Mouse (Mus musculus): ENCODE measurements at regions not wholly inside any gene's neighbourhood (a gene's known extent, or its start where the extent isn't known, plus 50 kb on each side); places are given as distances from the start of the nearest gene placed in this dataset.
"Not testable (repeated sequence)": the region's sequence is repeated elsewhere in the genome, so short reads cannot be mapped to it uniquely, and the experiment has no call there.

DNA sequence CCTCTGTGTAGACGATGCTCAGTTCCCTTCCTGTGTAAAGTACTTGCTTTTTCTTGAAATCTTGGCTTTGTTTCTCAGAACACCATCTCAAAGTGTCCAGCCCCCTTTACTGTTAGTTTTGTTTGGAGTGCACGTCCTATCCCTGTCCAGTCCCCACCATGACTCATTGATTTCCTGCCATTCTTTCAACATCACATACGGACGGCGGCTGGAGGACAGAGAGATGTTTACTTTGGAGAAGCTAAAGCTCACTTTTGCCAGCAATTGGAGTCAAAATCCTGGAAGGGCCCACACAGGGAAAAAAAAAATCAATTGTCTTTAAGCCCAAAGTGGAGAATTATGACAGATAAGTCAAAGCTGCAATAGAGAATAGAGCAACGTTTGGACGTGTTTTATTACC is 51.8 kb downstream of the Gm5426 start:
- DNase-seq (ENCODE audit: low spot score in 2 of 2): peak; percentile 84 to 89

DNA sequence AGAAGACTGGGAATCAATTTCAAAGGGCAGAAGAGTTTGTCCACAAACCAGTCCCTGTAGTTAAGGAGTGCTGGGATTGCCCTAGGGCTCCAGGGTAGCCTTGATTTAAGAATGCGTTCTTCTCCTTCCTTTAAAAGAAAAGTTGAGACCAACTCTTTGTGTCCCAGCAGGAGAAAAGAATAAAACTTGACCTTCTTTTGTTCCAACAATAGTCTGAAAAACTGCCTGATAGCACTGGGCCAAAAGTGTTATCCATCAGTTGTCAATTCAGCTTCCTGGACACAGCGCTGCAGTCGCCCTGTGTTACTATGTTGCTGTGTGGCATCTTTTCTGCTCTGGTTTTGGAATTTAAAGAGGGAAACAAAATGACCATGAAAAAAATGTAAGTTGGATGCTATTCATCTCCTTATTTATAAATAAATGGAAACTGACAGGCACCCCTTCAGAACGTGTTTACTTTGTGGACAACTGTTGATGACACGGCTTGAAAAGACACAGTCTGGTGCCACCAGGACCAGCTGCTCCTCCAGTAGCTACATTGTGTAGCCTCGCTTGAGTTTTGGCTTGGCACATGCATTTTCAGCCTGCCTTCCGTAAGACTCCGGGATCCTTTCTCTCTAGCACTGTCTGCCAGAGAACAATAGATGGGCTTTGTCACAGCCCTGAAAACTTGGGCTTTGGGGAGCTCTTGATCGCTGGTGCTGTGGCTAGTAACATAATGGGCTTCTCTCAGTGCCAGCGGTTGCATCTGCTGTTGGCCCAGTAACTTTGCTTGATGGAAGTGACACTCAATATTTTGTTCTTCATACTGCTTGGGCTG is 54.0 kb downstream of the Gm5426 start:
- DNase-seq (ENCODE audit: low spot score in 2 of 2): no peak

DNA sequence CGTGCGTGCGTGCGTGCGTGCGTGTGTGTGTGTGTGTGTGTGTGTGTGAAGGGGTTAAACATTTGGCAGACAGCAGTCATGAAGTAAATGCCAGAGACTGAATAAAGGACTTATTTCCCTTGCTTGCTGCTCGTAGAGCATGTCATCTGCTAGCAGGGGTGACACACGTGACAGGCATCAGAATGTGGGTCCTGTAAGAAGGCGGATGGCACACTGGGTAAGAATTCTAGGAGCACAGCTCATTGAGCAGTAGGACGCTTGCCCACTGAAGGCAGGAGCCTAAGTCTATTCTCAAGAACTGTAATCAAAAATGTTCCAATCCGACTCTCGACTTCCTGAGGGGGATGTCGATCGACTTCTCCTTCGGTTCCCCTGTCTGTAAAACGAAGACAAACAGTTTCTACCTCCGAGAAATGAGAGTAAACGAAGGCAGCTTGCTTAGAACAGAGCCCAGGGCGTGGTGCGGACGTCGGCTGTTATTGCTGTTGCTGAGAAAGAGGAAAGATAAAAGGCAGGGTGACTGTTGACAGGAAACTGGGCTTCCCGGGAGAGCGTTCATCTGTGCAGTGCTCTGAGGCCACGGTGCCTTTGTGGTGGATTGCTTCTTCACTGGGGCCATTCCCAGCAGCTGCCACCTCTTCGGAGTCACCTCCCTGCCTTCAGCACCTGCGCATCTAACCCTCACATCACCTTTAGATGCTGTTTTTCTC is 64.7 kb downstream of the Gm5426 start:
- no peak for DNase-seq (ENCODE audit: low spot score in 2 of 2)

DNA sequence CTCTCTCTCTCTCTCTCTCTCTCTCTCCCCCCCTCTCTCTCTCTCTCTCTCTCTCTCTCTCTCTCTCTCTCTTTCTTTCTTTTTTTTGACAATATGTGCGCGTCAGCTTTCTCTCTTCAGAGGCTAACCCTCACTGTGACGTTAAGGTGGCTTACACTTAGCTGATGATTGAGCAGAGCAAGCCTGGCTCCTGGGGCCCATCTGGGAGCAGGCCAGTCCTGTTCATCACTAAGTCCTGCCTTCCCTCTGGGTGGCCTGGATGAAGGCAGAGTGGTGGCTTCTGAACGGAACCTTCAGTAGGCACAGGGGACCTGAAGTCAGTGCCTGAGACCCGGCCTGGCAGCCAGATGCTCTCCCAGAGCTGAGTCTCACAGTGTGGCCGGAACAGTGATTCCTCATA is 65.5 kb downstream of the Gm5426 start:
- no peak for DNase-seq (ENCODE audit: low spot score in 2 of 2)

GRCm38 (mm10) chr10:96202871-96203270 is 66.5 kb downstream of the Gm5426 start:
- no peak for DNase-seq (ENCODE audit: low spot score in 2 of 2)

DNA sequence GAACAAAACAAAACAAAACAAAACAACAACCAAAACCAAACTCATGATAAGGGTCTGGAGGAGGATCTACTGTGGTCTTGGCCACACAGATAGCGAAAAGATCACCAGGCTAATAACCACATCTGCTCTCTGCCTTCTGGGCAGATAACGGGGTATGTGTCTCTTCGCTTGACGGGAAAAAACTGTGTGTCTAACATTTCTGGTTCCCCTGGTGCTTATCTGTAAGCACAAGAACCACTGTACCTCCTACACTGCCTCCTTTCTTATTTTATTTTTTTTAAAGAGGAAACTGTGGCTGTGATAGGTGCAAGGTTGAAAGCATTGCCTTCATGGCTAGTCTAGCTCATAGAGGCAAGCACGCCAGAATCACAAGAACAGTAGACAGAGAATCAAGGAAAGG is 67.8 kb downstream of the Gm5426 start:
- no peak for DNase-seq (ENCODE audit: low spot score in 2 of 2)

GRCm38 (mm10) chr10:96209171-96209570 is 72.8 kb downstream of the Gm5426 start:
- DNase-seq (ENCODE audit: low spot score in 2 of 2): no peak

DNA sequence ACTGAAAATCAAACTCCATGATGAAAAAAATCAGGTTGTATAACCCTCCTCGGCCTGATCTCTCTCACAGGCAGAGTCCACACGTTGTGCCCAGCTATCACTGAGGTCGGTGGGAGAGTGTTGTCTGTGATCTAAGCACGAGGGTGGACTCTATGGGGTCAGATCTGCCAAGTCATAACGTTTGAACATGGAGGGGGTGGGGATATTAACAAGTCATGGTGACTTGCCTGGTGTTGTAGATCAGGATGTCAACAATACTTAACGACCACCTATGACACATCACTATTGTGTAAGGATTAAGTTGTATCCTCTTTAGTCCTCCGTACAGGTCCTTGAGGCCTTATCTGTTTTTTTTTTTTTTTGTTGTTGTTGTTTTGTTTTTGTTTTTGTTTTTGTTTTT is 74.8 kb downstream of the Gm5426 start:
- no peak for DNase-seq (ENCODE audit: low spot score in 2 of 2)

DNA sequence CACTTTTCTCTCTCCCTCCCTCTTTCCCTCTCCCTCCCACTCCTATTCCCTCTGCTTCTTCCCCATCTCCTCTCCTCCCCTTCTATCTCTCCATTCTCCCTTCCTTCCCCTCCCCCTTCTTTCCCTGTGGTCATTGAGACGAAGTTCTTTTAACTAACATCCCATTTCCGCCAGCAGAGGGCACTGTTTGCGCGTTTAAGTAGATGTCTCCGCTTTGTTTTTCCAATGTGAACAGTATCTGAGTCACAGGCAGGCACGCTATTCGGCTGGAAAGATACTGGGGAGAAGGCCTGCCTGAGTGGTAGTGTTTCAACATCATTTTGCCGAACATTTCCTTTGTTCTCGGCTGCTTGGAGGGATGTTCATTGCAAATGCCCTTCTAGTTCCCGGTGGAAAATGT is 77.5 kb downstream of the Gm5426 start:
- peak; percentile 84 to 92 for DNase-seq (ENCODE audit: low spot score in 2 of 2)

GRCm38 (mm10) chr10:96214285-96214684 is 77.9 kb downstream of the Gm5426 start:
- no peak for DNase-seq (ENCODE audit: low spot score in 2 of 2)

- no peak for DNase-seq (ENCODE audit: low spot score in 2 of 2)
These were observed 78.5 kb downstream of the Gm5426 start for GRCm38 (mm10) chr10:96214946-96215345.

DNA sequence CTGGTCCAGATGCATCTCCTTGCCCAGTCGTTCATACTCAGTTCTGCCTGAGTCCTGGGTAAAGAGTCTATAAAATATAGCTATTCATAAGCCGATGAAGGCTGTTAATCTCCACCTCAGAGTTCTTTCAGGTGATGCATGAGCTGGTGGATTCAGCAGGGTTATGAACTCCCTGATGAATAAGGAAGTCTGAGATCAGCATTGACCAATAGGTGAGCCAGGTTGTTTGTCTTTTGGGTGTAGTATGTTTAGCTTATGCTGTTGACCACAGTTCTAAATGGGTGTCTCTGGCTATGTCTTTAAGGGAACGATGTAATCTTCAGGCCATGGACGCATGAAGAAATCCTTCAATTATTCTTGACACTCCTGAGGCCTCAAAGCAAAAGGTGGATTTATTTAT is 84.3 kb downstream of the Gm5426 start:
- DNase-seq (ENCODE audit: low spot score in 2 of 2): no peak

DNA sequence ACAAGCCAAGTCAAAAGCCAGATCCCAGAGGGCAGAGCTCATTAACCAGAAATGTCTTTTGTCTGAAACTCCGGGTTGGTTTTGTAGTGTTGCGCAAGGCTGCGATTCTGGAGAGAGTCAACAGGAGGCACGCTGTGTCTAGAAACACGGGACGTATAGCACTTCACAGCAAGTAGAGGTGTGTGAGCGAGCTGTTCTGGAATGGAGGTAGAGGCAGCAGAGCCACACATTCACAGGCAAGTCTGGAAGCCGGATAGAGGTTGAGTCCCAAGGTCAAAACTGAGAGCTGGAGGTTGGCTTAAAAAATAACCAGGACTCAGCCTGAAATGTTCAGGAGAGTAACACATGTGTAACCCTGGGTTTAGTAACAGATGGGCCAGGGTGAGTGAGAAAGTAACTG is 94.0 kb downstream of the Gm5426 start:
- DNase-seq (ENCODE audit: low spot score in 2 of 2): no peak

DNA sequence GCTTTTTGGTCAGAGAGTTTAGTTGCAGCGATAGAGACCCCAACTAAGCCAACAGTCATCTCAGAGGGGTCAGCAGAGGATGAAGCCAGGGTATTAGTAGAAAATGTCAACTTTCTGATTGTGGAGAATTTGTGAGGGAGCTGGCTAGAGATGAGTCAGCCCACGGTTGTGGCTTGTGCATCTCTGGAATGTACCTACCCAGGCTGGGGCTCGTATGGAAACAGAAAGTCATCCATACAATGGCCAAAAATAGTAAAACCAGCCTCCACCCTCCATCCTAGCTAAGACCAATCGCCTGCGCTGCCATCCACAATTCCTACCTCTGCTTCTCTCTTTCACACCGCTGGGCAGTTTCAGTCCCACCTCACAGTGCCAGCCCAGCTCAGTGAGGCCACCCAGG is 94.9 kb downstream of the Gm5426 start:
- DNase-seq (ENCODE audit: low spot score in 2 of 2): no peak

GRCm38 (mm10) chr10:96232889-96233288 is 96.5 kb downstream of the Gm5426 start:
- DNase-seq (ENCODE audit: low spot score in 2 of 2): no peak

DNA sequence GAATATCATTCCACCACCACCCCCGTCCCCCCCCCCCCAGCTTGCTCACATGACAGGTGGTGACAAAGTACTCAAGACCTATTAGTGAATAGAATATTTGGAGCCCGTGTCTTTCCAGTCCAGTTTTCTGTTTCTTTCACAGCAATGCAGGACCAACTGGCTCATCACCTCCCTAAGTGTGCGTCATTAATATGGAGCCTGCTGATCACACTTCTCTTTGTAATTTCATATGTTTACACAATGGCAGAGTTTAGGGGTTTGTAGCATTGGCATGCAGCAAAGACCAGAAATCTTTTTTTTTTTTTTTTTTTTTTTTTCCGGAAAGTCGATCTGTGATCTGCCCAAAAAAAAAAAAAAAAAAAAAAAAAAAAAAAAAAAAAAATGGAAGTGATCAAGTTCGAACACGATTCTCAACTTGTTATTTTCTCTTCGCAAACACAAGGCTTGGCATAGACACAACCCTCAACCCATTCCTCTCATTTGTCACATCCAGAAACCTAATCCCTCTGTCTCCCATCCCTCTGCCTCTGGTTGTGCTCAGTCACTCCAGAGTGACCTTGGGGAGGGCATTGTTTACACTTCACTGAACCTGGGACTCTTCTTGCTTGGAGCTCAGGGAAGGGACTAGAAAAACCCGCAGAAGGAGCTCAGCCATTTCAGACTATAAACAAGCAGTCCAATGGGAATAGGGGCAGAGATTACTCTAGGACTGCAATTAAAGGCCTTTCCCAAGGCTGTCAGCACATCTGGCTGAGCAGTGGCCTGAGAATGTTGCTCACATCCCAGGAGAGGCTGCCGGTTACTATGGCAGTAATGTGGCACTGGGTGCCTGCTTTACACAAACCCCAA is 98.4 kb downstream of the Gm5426 start:
- DNase-seq (ENCODE audit: low spot score in 2 of 2): peak in 1 of 2 experiments; percentile 17

GRCm38 (mm10) chr10:96236031-96236430 is 99.6 kb downstream of the Gm5426 start:
- DNase-seq (ENCODE audit: low spot score in 2 of 2): not testable (repeated sequence)

DNA sequence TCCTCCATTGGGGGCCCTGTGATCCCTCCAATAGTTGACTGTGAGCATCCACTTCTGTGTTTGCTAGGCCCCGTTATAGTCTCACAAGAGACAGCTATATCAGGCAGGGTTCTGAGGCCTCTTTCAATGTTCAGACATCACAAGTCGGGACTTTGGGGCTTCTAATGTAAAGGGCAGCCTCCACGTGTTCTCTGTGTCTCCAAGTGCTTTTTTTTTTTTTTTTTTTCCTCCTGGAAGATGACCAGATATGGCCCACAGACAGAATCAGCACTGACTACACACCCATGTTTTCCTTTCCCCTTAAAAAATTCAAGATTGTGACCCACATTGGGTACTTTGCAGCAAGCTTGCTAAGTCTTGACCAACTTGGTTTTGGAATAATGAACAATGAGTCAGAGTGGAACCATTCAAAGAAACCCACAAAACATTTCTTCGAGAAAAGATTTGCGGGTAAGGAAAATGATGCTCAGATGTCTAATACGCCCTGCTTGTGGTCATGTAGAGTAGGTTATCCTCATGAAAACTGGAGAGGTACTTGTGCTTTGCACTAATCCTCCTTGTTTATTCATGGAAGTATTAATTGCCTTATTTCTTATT is 100.5 kb downstream of the Gm5426 start:
- no peak for DNase-seq (ENCODE audit: low spot score in 2 of 2)

DNA sequence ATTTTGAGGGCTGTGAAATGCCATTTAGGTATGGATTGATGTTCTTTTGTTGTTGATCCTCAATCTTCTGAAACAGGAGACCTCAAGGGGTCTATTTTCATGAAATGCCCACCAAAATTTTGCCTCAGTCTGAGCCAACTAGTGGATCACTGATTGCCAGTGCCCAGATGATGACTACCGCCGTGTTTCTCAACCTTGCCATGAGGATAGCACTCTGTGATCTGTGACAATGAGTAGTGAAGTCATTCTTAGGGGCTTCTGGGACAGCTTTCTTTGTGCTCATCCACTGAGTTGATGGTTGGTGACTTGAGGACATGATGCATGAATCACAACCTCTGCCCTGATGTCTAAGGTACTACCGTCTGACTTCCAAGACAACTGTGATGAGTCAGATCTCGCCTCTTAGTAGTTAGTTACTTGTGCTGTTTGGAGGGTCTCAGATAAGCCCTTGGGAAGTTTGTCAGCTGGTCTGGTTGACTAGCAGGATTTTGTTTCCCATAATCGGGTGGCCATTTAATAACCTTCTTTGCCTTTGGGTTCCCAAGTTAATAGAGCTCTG is 101.2 kb downstream of the Gm5426 start:
- DNase-seq (ENCODE audit: low spot score in 2 of 2): no peak

DNA sequence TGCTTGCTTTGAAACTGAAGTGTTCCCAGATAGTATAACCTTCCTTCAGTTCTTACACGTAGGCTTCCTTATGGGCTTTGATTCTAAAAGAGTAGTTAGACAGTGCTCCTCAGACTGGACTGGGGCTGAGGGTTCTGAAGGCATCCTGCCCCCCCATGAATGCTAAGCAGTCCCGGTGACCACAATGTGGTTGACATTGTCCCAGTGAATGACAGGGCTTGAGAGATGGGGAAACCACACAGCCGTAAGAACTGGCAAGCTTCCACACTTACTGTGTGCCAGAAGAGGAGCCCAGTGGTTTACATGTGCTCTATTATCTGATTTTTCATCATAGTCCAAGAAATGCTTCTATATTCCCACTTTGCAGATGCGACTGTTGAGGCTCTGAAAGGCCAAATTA is 101.8 kb downstream of the Gm5426 start:
- DNase-seq (ENCODE audit: low spot score in 2 of 2): peak in 1 of 2 experiments; percentile 35

GRCm38 (mm10) chr10:96238850-96239249 is 102.4 kb downstream of the Gm5426 start:
- DNase-seq (ENCODE audit: low spot score in 2 of 2): peak; percentile 32 to 57

DNA sequence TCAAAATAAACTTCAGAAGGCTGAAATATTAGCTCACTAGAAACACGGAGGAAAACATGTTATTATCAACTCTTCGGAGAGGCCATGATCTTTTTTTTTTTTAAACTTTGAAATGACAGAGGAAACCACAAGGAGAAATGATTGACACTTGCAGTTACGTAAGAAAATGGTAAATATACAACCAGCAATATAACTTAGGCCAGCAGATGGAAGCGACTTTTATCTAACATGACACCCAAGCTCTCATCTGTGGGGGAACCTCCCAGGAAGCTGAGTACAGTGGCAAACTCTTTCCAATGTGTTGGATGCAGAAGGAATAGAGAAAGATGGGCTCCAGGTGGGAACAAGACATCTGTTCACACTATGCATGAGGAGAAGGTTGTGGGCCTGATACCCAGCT is 104.2 kb downstream of the Gm5426 start:
- no peak for DNase-seq (ENCODE audit: low spot score in 2 of 2)
